Mouse (Mus musculus) lung, postnatal 0 days (tissue): Measurements from ENCODE around the gene Zranb3. TPM values are rescaled to one million over a fixed set of nuclear protein-coding genes. Genes with fewer than 3 reads are reported as not detected.

Experiments used
- ATAC-seq: fragments of 200-750 bp; cut with Nextera tagmentation; 2 replicates; pipeline ENCODE4 v1.8.0; 2017; ENCODE audit warnings: moderate library complexity
- DNase-seq: peaks from one replicate; pipeline ENCODE4 v3.0.0-alpha.2; 2016; ENCODE audit warnings: low spot score
- H3K27ac ChIP-seq: fragments of 300-500 bp; sonication (generic); 2 replicates; pipeline ENCODE4 v1.5.1; 2014; ENCODE audit warnings: antibody characterized with exemption, mild to moderate bottlenecking, low read length, mixed read lengths
- H3K27me3 ChIP-seq: fragments of 300-500 bp; sonication (generic); replicated peaks from 2 replicates; pipeline ENCODE4 v1.6.1; 2014; ENCODE audit warnings: low read length, mixed read lengths; ENCODE audit not compliant: insufficient read depth
- H3K36me3 ChIP-seq: fragments of 300-500 bp; sonication (generic); 2 replicates; pipeline ENCODE4 v1.6.1; 2014; ENCODE audit warnings: low read length, mixed read lengths; ENCODE audit not compliant: insufficient read depth
- H3K4me1 ChIP-seq: fragments of 300-500 bp; sonication (generic); 2 replicates; pipeline ENCODE4 v1.6.1; 2014; ENCODE audit warnings: antibody characterized with exemption, low read depth, low read length, mixed read lengths; ENCODE audit not compliant: insufficient read depth
- H3K4me2 ChIP-seq: fragments of 300-500 bp; sonication (generic); replicated peaks from 2 replicates; pipeline ENCODE4 v1.6.1; 2014; ENCODE audit warnings: low read depth, mild to moderate bottlenecking, low read length, moderate library complexity, mixed read lengths
- H3K4me3 ChIP-seq: fragments of 300-500 bp; sonication (generic); 2 replicates; pipeline ENCODE4 v1.5.1; 2014; ENCODE audit warnings: low read depth, low read length
- H3K9ac ChIP-seq: fragments of 300-500 bp; sonication (generic); replicated peaks from 2 replicates; pipeline ENCODE4 v1.6.1; 2014; ENCODE audit warnings: low read depth, mild to moderate bottlenecking
- H3K9me3 ChIP-seq: fragments of 300-500 bp; sonication (generic); 2 replicates; pipeline ENCODE4 v1.6.1; 2016; ENCODE audit warnings: low read length, mixed read lengths
- CTCF ChIP-seq: IDR thresholded peaks from 2 replicates; pipeline ENCODE4 v1.5.1; 2016; ENCODE audit warnings: antibody characterized with exemption, mild to moderate bottlenecking
- EP300 ChIP-seq: IDR thresholded peaks from 2 replicates; pipeline ENCODE4 v1.6.1; 2016; ENCODE audit warnings: antibody characterized with exemption, mild to moderate bottlenecking, control low read depth
- WGBS: fragments of 180-500 bp; shearing (Covaris S2); extraction: QIAGEN DNeasy Blood & Tissue Kit; methylation state at CpG from one replicate; pipeline ENCODE4 v1.1.7; 2014; 5-methylcytosine and 5-hydroxymethylcytosine counted together
- polyA plus RNA-seq: library from polyadenylated mRNA; unstranded; fragments of >200 nt; fragmentation: Nextera tagmentation; extraction: Ambion mirVana; gene quantifications from 2 replicates; pipeline ENCODE4 v1.2.1, GENCODE M21; 2015

Gene Zranb3
- polyA plus RNA-seq, 1 experiment from 2014 or later, result 1.0 TPM

GRCm38 (mm10) chr1:128078646-128079045 lies 24.2 kb downstream of the Zranb3 start:
- no peak for DNase-seq
- no peak overlapping the region for H3K9ac ChIP-seq
- no peak overlapping the region for H3K27ac ChIP-seq
- TF ChIP-seq CTCF (no peak), EP300 (no peak)
- H3K4me3 ChIP-seq, result no peak overlapping the region
- H3K9me3 ChIP-seq, result no peaks in the 10 kb centered on the region
- H3K27me3 ChIP-seq, result no peaks in the 10 kb centered on the region
- no peaks in the 10 kb centered on the region for H3K4me1 ChIP-seq
- H3K4me2 ChIP-seq, result no peak overlapping the region
- WGBS, result 100% methylated on average over 1 of the region's 1 CpGs
- no peaks in the 10 kb centered on the region for H3K36me3 ChIP-seq
- no peak for ATAC-seq

GRCm38 (mm10) chr1:128077788-128078187 lies 25.1 kb downstream of the Zranb3 start:
- DNase-seq, result no peak
- no peak overlapping the region for H3K4me3 ChIP-seq
- WGBS, result 90% methylated on average over 2 of the region's 2 CpGs
- no peaks in the 10 kb centered on the region for H3K36me3 ChIP-seq
- H3K9me3 ChIP-seq, result no peaks in the 10 kb centered on the region
- no peak for ATAC-seq
- H3K4me2 ChIP-seq, result no peak overlapping the region
- no peaks in the 10 kb centered on the region for H3K4me1 ChIP-seq
- TF ChIP-seq EP300 (no peak), CTCF (no peak)
- H3K9ac ChIP-seq, result no peak overlapping the region
- H3K27me3 ChIP-seq, result no peaks in the 10 kb centered on the region
- no peak overlapping the region for H3K27ac ChIP-seq

GRCm38 (mm10) chr1:128076791-128077479 lies 25.9 kb downstream of the Zranb3 start:
- H3K9ac ChIP-seq, result no peak overlapping the region
- no peak overlapping the region for H3K4me2 ChIP-seq
- no peak for TF ChIP-seq EP300
- no peak for TF ChIP-seq CTCF
- DNase-seq (no peak), ATAC-seq (no peak)
- no peak overlapping the region for H3K27ac ChIP-seq
- H3K27me3 ChIP-seq, result no peaks in the 10 kb centered on the region
- no peak overlapping the region for H3K4me3 ChIP-seq
- H3K4me1 ChIP-seq, result no peaks in the 10 kb centered on the region
- 89% methylated on average over 8 of the region's 8 CpGs for WGBS
- no peaks in the 10 kb centered on the region for H3K9me3 ChIP-seq
- H3K36me3 ChIP-seq, result no peaks in the 10 kb centered on the region

- Histone ChIP-seq H3K27ac (no peak overlapping the region), H3K27me3 (no peaks in the 10 kb centered on the region), H3K4me1 (no peaks in the 10 kb centered on the region), H3K4me2 (no peak overlapping the region), H3K4me3 (no peak overlapping the region), H3K36me3 (no peaks in the 10 kb centered on the region), H3K9me3 (no peaks in the 10 kb centered on the region), H3K9ac (no peak overlapping the region)
- ATAC-seq, result no peak
- DNase-seq, result no peak
- TF ChIP-seq EP300 (no peak), CTCF (no peak)
- 92% methylated on average over 6 of the region's 6 CpGs for WGBS
These were observed 29.8 kb downstream of the Zranb3 start for GRCm38 (mm10) chr1:128073051-128073450.

GRCm38 (mm10) chr1:128070003-128070402 lies 32.8 kb downstream of the Zranb3 start:
- H3K27ac ChIP-seq, result no peak overlapping the region
- H3K9ac ChIP-seq, result no peak overlapping the region
- no peak overlapping the region for H3K4me3 ChIP-seq
- H3K36me3 ChIP-seq, result no peaks in the 10 kb centered on the region
- DNase-seq (no peak), ATAC-seq (no peak)
- H3K4me1 ChIP-seq, result no peaks in the 10 kb centered on the region
- no peaks in the 10 kb centered on the region for H3K27me3 ChIP-seq
- no peak overlapping the region for H3K4me2 ChIP-seq
- 94% methylated on average over 3 of the region's 3 CpGs for WGBS
- H3K9me3 ChIP-seq, result no peaks in the 10 kb centered on the region
- TF ChIP-seq CTCF, result no peak
- TF ChIP-seq EP300, result no peak

- DNase-seq (no peak), ATAC-seq (no peak)
- no peak for TF ChIP-seq CTCF
- TF ChIP-seq EP300, result no peak
- Histone ChIP-seq H3K9ac (no peak overlapping the region), H3K27me3 (no peaks in the 10 kb centered on the region), H3K27ac (no peak overlapping the region), H3K4me3 (no peak overlapping the region), H3K4me2 (no peak overlapping the region), H3K36me3 (no peaks in the 10 kb centered on the region), H3K4me1 (no peaks in the 10 kb centered on the region), H3K9me3 (no peaks in the 10 kb centered on the region)
- 52% methylated on average over 2 of the region's 2 CpGs for WGBS
These were observed 33.9 kb downstream of the Zranb3 start for GRCm38 (mm10) chr1:128068945-128069397.

- Histone ChIP-seq H3K4me3 (no peak overlapping the region), H3K27me3 (no peaks in the 10 kb centered on the region), H3K9ac (no peak overlapping the region), H3K36me3 (no peaks in the 10 kb centered on the region), H3K4me2 (no peak overlapping the region), H3K27ac (no peak overlapping the region), H3K4me1 (no peaks in the 10 kb centered on the region), H3K9me3 (no peaks in the 10 kb centered on the region)
- no peak for ATAC-seq
- TF ChIP-seq CTCF (no peak), EP300 (no peak)
- DNase-seq, result no peak
- 90% methylated on average over 6 of the region's 6 CpGs for WGBS
These were observed 38.1 kb downstream of the Zranb3 start for GRCm38 (mm10) chr1:128064716-128065115.
